Mouse (Mus musculus) brain, embryonic 14.5 days (tissue): ENCODE results near the gene Prdx2.

Experiments used
- CTCF ChIP-seq: fragments of 200-500 bp; IDR thresholded peaks from 2 replicates; pipeline ENCODE4 v1.5.1; 2012; ENCODE audit warnings: inconsistent platforms, mild to moderate bottlenecking, moderate library complexity, borderline replicate concordance; ENCODE audit not compliant: insufficient read depth, insufficient read length; ENCODE audit errors: extremely low read depth
- POLR2A ChIP-seq: fragments of 200-500 bp; IDR thresholded peaks from 2 replicates; pipeline ENCODE4 v1.6.1; 2012; ENCODE audit warnings: mild to moderate bottlenecking, inconsistent platforms, borderline replicate concordance; ENCODE audit not compliant: poor library complexity, insufficient read depth, insufficient read length, severe bottlenecking; ENCODE audit errors: extremely low read depth

DNA sequence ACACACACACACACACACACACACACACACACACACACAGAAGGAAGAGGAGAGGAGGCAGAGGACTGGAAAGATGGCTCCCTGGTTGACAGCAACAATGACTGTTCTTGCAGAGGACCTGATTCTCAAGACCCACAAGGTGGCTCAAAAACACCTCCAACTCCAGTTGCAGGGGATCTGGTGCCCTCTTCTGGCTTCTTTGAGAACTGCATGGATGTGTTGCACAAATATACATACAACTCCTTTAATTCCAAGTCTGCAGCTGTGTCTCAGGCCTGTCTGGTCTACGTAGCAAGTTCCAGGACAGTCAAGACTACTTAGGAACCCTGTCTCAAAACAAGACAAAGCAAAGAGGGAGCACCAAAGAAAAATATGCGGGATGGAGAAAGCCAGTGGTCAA lies 12.6 kb upstream of the Prdx2 start:
- TF ChIP-seq POLR2A (no peak), CTCF (peak; percentile 83)
